Mouse (Mus musculus) neural tube, embryonic 15.5 days (tissue): ENCODE data around the gene Rnase2a. TPM values are rescaled to one million over a fixed set of nuclear protein-coding genes. Genes with fewer than 3 reads are reported as not detected.
"Not testable (repeated sequence)": the region's sequence is repeated elsewhere in the genome, so short reads cannot be mapped to it uniquely, and the experiment has no call there.

Source experiments
- ATAC-seq: fragments of 200-750 bp; cut with Nextera tagmentation; 2 replicates; pipeline ENCODE4 v1.8.0; 2017; ENCODE audit warnings: mild to moderate bottlenecking, moderate TSS enrichment, moderate library complexity; ENCODE audit not compliant: low FRiP score
- H3K27ac ChIP-seq: fragments of 300-500 bp; sonication (generic); replicated peaks from 2 replicates; pipeline ENCODE4 v1.5.1; 2015; ENCODE audit warnings: mild to moderate bottlenecking, inconsistent platforms
- H3K27me3 ChIP-seq: fragments of 300-500 bp; sonication (generic); replicated peaks from 2 replicates; pipeline ENCODE4 v1.6.1; 2015; ENCODE audit warnings: inconsistent platforms
- H3K36me3 ChIP-seq: fragments of 300-500 bp; sonication (generic); 2 replicates; pipeline ENCODE4 v1.6.1; 2015; ENCODE audit warnings: inconsistent platforms
- H3K4me1 ChIP-seq: fragments of 300-500 bp; sonication (generic); 2 replicates; pipeline ENCODE4 v1.6.1; 2015; ENCODE audit warnings: inconsistent platforms
- H3K4me2 ChIP-seq: fragments of 300-500 bp; sonication (generic); 2 replicates; pipeline ENCODE4 v1.6.1; 2015; ENCODE audit warnings: inconsistent platforms, mild to moderate bottlenecking, moderate library complexity
- H3K4me3 ChIP-seq: fragments of 300-500 bp; sonication (generic); replicated peaks from 2 replicates; pipeline ENCODE4 v1.5.1; 2015; ENCODE audit warnings: mild to moderate bottlenecking, inconsistent platforms
- H3K9ac ChIP-seq: fragments of 300-500 bp; sonication (generic); replicated peaks from 2 replicates; pipeline ENCODE4 v1.6.1; 2015; ENCODE audit warnings: mild to moderate bottlenecking, inconsistent platforms
- H3K9me3 ChIP-seq: fragments of 300-500 bp; sonication (generic); replicated peaks from 2 replicates; pipeline ENCODE4 v1.6.1; 2016; ENCODE audit warnings: inconsistent platforms
- WGBS: fragments of 180-500 bp; shearing (Covaris S2); methylation state at CpG from one replicate; pipeline ENCODE4 v1.1.7; 2015; ENCODE audit warnings: mixed read lengths; 5-methylcytosine and 5-hydroxymethylcytosine counted together
- polyA plus RNA-seq: library from polyadenylated mRNA; unstranded; fragments of >200 nt; fragmentation: Nextera tagmentation; extraction: Ambion mirVana; gene quantifications from 2 replicates; pipeline ENCODE4 v1.2.1, GENCODE M21; 2015

Gene Rnase2a
- not detected in 2 replicates for polyA plus RNA-seq

DNA sequence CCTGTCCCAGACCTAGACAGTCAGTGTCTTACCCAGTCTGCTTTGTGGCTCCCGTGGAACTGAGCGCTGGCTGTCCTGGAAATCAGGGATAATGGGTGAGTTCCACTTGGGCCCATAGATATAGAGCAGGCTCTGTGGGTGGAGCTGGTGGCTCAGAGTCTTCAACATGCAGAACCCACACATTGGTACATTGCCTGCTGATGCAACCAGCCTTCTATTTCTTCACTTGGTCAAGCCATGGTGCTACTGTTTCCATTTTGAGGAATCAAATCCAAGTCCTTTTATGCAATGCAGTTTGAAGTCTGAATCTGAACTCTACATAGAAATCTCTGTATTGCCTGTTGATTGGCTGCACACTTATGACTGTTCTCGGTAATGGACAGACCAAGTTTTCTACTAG is at the start of gene Rnase2a:
Gene Rnase2a, minus strand, starts transcription at position 72 of the 400 bp plus-strand sequence.
- H3K4me3 ChIP-seq, result no peak within 1 kb of the TSS
- H3K9me3 ChIP-seq, result no peaks in the 10 kb centered on the region
- H3K36me3 ChIP-seq, result no peaks in the 10 kb centered on the region
- no peak within 1 kb of the TSS for H3K9ac ChIP-seq
- H3K4me2 ChIP-seq, result no peak within 1 kb of the TSS
- no peaks in the 10 kb centered on the region for H3K27me3 ChIP-seq
- WGBS, result 93% methylated on average over 3 of the region's 3 CpGs
- H3K27ac ChIP-seq, result no peak within 1 kb of the TSS
- ATAC-seq, result no peak
- no peaks in the 10 kb centered on the region for H3K4me1 ChIP-seq

DNA sequence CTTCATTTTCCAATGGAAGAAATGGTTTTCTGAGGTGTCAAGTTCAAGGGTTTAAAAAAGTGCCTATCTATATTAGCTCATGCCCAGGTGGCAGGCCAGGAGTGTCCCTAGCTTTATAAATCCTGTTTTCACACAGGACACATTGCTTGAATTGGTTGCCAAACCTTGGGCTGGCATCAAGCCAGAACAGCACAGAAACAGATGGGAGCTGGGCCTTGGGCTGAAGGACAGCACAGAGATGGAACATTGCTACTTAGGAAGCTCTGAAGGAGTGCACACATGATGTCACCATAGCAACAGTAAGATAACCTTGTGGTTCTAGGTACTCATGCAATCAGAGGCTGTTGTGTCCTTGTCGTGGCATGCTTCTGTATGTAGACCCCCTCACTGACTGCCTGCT is 35.6 kb upstream of the Rnase2a start:
- no peak overlapping the region for H3K9ac ChIP-seq
- H3K27me3 ChIP-seq, result no peaks in the 10 kb centered on the region
- no peaks in the 10 kb centered on the region for H3K4me1 ChIP-seq
- H3K9me3 ChIP-seq, result no peaks in the 10 kb centered on the region
- no peak overlapping the region for H3K27ac ChIP-seq
- H3K4me2 ChIP-seq, result no peak overlapping the region
- 78% methylated on average over 1 of the region's 1 CpGs for WGBS
- ATAC-seq, result no peak
- H3K36me3 ChIP-seq, result no peaks in the 10 kb centered on the region
- H3K4me3 ChIP-seq, result no peak overlapping the region

DNA sequence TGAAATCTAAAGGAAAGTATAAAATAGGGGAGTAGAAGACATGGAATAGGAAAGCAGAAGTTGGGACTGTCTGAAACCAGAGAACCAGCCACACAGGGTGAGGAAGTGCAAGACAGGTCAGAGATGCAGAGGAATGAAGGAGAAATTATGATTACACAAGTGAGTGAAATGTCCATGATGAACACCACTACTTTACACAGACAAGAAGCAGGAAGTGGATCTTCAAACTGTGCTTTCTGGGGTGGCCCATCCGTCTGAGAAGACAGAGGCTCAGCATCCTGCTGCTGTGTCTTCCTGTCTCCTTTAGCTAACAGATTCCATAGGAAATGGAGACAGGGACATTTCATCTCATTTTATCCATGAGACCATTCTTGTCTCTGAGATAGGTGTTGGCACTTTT is 22.6 kb upstream of the Rnase2a start:
- H3K9ac ChIP-seq, H3K9me3 ChIP-seq, H3K4me1 ChIP-seq, H3K27me3 ChIP-seq, H3K4me3 ChIP-seq, H3K4me2 ChIP-seq, H3K27ac ChIP-seq, ATAC-seq, H3K36me3 ChIP-seq: not testable (repeated sequence)
- 68% methylated on average over 1 of the region's 1 CpGs for WGBS

DNA sequence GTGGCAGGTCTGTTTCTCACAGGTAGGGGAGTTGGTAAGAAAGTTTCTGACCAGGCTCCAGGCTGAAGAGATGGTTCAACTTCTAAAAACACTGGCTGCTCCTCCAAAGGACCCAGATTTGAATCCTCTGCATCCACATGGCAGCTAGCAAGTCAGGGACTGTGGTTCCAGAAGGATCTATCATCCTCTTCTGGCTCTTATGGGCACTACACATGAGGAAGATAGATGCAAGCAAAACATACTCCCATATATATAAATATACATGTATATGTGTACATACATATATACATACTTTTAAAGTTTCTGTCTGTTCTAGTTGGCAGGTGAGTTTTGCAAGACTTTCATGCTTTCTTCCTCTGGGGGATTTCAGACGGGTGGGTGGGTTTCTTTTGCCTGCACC is 12.8 kb upstream of the Rnase2a start:
- no peak for ATAC-seq
- Histone ChIP-seq H3K27ac (no peak overlapping the region), H3K9me3 (no peaks in the 10 kb centered on the region), H3K4me1 (0 out of 2 replicates have a peak, but pooled peaks cover 3% of the 10 kb centered on the region), H3K9ac (no peak overlapping the region), H3K4me3 (no peak overlapping the region), H3K4me2 (no peak overlapping the region), H3K36me3 (no peaks in the 10 kb centered on the region), H3K27me3 (no peaks in the 10 kb centered on the region)
- 77% methylated on average over 1 of the region's 1 CpGs for WGBS

DNA sequence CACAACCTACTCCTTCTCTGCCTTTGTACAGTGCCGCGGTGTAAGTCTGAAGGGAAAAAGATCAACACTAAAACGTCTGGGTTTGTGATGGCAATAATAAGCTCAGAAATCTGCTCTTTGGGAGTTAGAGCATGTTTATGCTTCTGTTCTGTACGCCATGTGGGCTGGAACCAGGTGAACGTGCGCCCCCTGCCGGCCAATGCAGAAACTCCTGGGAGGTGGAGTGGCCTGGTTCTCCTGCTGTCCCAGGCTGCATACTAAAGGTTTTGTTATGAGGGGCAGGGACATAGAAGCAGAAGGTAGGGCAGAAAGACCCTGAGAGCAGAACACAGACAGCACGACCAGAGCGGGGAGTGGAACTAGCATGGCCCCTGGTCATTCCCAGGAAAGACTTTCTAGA is 10.2 kb upstream of the Rnase2a start:
- peak; percentile 94 for ATAC-seq
- no peak overlapping the region for H3K9ac ChIP-seq
- 8% methylated on average over 9 of the region's 9 CpGs for WGBS

DNA sequence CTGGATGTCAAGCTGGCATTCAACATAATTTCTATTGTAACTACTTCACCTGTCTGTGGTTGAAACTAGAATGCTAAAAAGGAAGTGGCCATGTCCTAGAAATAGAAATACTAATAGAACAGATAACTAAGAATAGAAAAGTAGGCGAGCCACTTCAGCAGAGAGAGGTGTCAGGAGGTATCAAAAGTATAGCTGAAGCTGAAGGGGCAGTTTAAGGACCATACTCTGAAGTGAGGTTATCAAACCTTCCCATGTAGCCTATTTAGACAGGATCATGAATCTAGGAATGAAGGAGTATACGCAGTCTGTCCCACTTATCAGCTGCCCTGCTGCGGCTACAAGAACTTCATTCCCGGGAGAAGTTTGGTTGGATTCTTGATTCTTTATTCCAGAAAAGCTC is 9.8 kb upstream of the Rnase2a start:
- Histone ChIP-seq H3K4me2 (peak overlapping the region; percentile 42), H3K9ac (no peak overlapping the region), H3K27me3 (no peaks in the 10 kb centered on the region), H3K9me3 (no peaks in the 10 kb centered on the region), H3K27ac (no peak overlapping the region), H3K36me3 (no peaks in the 10 kb centered on the region), H3K4me1 (0 out of 2 replicates have a peak, but pooled peaks cover 3% of the 10 kb centered on the region), H3K4me3 (0 out of 2 replicates have a peak overlapping the region, but pooled peaks have one; percentile 18)
- 66% methylated on average over 4 of the region's 4 CpGs for WGBS
- ATAC-seq, result no peak

More for the DNA sequence above, 10.2 kb upstream of the Rnase2a start:
- Histone ChIP-seq H3K27ac (no peak overlapping the region), H3K4me3 (0 out of 2 replicates have a peak overlapping the region, but pooled peaks have one; percentile 18), H3K36me3 (no peaks in the 10 kb centered on the region), H3K4me1 (0 out of 2 replicates have a peak, but pooled peaks cover 3% of the 10 kb centered on the region), H3K9me3 (no peaks in the 10 kb centered on the region), H3K27me3 (no peaks in the 10 kb centered on the region), H3K4me2 (peak overlapping the region; percentile 42)

DNA sequence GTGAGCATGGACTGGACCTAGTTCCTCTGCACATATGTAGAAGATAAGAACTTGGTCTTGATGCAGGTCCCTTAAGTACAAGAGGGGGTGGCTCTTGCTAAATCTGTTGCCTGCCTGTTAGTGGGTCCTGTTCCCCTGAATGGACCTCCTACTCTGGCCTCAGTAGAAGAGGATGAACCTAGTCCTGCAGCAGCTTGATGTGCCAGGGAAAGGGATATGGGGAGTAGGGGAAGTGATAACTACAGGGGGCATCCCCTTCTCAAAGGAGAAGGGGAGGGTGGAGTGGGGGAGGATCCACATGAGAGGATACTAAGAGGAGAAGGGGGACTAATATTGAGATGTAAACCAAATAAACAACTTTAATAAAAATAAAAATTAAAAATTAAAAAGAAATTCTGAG is 6.5 kb upstream of the Rnase2a start:
- Histone ChIP-seq H3K36me3 (no peaks in the 10 kb centered on the region), H3K4me1 (0 out of 2 replicates have a peak, but pooled peaks cover 3% of the 10 kb centered on the region), H3K9me3 (no peaks in the 10 kb centered on the region), H3K4me3 (no peak overlapping the region), H3K27me3 (no peaks in the 10 kb centered on the region), H3K9ac (no peak overlapping the region), H3K27ac (no peak overlapping the region), H3K4me2 (no peak overlapping the region)
- ATAC-seq, result no peak

DNA sequence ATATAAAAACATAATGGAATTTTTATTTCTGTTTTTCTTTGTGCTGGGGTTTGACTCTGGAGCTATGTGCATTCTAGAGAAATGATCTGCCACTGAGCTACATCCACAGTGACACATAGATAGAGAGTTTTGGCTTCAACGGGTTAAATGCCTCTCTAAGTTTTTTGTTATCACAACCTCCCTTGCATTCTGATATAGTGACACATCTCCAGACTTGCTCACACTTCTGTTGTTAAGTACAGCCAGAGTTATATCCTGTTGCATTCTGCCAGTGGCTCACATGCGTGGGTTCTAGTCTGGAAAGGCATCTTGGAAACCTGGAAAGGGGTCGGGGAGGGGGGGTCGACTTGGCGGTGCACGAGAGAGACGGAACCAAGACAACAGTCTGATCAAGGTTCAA is 3.8 kb upstream of the Rnase2a start:
- Histone ChIP-seq H3K9ac (no peak overlapping the region), H3K4me1 (no peaks in the 10 kb centered on the region), H3K27me3 (no peaks in the 10 kb centered on the region), H3K9me3 (no peaks in the 10 kb centered on the region), H3K36me3 (no peaks in the 10 kb centered on the region), H3K27ac (no peak overlapping the region), H3K4me2 (no peak overlapping the region), H3K4me3 (no peak overlapping the region)
- ATAC-seq, result no peak
- 92% methylated on average over 7 of the region's 7 CpGs for WGBS

DNA sequence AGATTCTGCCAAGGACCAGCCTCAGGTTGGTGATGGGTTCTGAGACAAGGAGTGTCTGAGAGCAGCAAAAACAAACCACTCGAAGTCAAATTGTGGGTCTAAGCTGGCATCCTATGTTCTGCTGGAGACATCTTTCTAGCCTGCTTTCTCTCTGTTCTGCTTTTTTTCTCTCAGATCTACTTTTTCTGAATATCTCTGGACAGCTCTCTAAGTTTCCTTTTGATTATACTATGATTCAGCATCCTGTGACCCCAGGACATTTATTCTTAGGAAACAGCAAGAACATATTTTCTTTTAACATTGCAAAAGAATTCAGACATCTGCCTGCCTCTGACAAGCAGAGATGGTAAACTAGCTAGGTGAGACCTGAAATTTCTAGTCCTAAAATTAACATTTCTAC is 2.3 kb downstream of the Rnase2a start:
- Histone ChIP-seq H3K9ac (no peak overlapping the region), H3K36me3 (no peaks in the 10 kb centered on the region), H3K4me3 (no peak overlapping the region), H3K27ac (no peak overlapping the region), H3K4me1 (no peaks in the 10 kb centered on the region), H3K27me3 (no peaks in the 10 kb centered on the region), H3K4me2 (no peak overlapping the region), H3K9me3 (no peaks in the 10 kb centered on the region)
- no peak for ATAC-seq
- WGBS, result 88% methylated on average over 1 of the region's 1 CpGs

DNA sequence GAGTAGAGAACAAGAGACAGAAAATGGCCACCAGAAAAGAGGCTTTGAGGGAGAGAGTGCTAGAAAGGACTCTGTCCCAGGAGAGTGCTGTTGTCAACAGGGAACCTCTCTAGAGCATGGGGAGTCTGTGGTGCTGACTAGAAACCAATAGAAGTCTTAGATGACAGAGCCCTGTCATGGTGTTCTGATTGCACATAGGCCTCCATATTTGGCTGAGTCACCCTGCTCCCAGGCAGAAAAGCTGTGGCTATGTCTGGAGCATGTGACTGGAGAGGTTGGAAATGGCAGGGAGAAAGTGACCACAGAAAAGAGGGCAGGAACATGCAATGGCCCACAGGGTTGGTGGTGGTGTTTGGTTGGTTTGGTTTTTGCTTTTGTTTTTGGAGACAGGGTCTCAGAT is 3.7 kb downstream of the Rnase2a start:
- H3K4me3 ChIP-seq, H3K9ac ChIP-seq, H3K9me3 ChIP-seq, H3K4me2 ChIP-seq, H3K27me3 ChIP-seq, H3K4me1 ChIP-seq, H3K36me3 ChIP-seq, ATAC-seq, H3K27ac ChIP-seq: not testable (repeated sequence)

DNA sequence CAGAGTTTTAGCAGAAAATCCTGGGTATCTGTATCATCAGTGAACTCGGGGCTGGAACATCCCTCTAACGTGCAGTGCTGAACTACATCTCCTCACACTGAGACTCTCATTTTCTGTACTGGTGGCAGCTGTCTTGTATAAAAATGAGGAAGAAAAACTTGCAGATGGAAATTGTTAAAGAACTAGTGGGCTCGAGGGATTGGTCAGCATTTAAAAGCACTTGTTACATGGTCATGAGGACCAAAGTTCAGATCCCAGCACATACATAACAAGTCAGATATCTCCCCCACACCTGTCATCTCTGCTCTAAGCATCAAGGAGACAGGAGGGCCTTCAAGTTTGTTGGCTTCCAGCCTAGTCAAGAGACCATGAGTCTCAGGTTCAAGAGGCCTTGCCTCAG is 5.6 kb downstream of the Rnase2a start:
- H3K27ac ChIP-seq, result no peak overlapping the region
- ATAC-seq, result no peak
- no peak overlapping the region for H3K4me2 ChIP-seq
- no peak overlapping the region for H3K4me3 ChIP-seq
- 83% methylated on average over 3 of the region's 3 CpGs for WGBS
- H3K4me1 ChIP-seq, result no peaks in the 10 kb centered on the region
- H3K36me3 ChIP-seq, result no peaks in the 10 kb centered on the region
- H3K9ac ChIP-seq, result no peak overlapping the region
- no peaks in the 10 kb centered on the region for H3K27me3 ChIP-seq
- no peaks in the 10 kb centered on the region for H3K9me3 ChIP-seq

DNA sequence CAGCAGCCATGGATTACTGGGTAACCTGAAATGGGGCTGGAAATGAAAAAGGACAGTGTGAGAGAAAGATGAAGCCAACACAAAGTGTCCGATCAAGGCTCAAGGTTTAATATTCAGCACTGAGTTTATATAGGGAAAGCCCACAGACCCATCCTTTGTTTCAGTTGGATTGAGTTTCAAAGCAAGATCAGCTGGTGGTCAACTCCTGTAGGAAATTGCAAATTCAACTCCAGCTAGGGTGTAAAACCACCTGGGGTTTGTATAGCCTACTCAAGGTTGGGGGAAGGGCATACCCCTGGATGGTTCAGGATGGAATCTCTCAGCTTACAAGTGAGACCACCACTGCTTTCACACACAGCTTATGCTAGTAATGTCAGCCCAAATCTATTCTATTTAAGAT is 8.2 kb downstream of the Rnase2a start:
- Histone ChIP-seq H3K27ac (no peak overlapping the region), H3K4me1 (no peaks in the 10 kb centered on the region), H3K4me2 (no peak overlapping the region), H3K9ac (no peak overlapping the region), H3K36me3 (no peaks in the 10 kb centered on the region), H3K27me3 (no peaks in the 10 kb centered on the region), H3K9me3 (no peaks in the 10 kb centered on the region), H3K4me3 (no peak overlapping the region)
- no peak for ATAC-seq
- WGBS, result 83% methylated on average over 1 of the region's 1 CpGs

DNA sequence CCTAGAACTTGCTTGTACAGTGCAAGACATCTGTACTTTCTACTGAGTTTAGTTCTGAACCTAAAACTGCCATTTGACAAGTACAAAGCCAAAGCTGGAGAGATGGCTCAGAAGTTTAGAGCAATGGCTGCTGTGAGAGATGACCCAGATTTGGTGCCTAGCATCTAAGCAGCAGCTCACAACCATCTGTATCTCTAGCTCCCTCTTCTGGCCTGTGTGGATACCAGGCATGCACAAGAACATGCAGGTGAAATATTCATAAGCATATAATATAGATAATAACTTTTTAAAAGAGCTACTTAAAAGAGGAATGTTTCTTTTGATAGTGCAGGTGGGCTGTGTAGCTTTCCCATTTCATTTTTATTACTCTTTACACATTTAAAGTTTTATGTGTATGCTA is 15.0 kb downstream of the Rnase2a start:
- Histone ChIP-seq H3K36me3 (no peaks in the 10 kb centered on the region), H3K9ac (no peak overlapping the region), H3K4me2 (no peak overlapping the region), H3K4me3 (no peak overlapping the region), H3K27me3 (no peaks in the 10 kb centered on the region), H3K4me1 (no peaks in the 10 kb centered on the region), H3K27ac (no peak overlapping the region), H3K9me3 (no peaks in the 10 kb centered on the region)
- no peak for ATAC-seq
